ENCODE assay signal across 17 mouse cellular contexts in the genomic region with DNA sequence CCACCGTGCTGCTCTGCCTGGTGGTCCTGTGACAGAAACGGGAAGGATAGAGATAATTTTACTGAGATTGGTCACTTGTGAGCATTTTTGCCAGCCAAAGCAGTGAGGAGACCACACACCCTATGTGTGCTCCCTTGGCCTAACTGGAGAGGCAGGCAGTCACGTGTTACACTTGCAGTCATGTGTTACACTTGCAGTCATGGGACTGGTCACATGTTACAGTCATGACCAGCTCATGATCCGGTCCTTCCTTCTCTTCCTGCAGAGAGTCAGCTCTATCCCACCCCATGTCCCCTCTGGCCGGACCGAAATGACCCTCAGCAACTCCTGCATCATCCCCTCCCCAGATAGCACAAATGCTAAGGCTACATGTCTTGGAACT. TPM values are rescaled to one million over a fixed set of nuclear protein-coding genes. Genes with fewer than 3 reads are reported as not detected.
DNase-seq lines count a peak whose midpoint lies in the region; ATAC-seq and TF ChIP-seq lines count a peak whose summit lies in the region.
"Had no signal": no experiment of that assay in that cellular context is flagged by ENCODE, and none has a peak within 500 bp of the region (broad histone marks: within the 10 kb centered on the region; RNA-seq: fewer than 3 reads in every experiment).

No protein-coding gene starts in this region.

- TF ChIP-seq CTCF in bone marrow, adult 2 months (IDR thresholded peaks at IDR 0.05; ENCODE audit: control insufficient read depth, insufficient read depth, low read length), result no peak
- no peak for TF ChIP-seq CTCF in small intestine, adult 2 months (IDR thresholded peaks at IDR 0.05; ENCODE audit: extremely low read depth, insufficient read length, insufficient replicate concordance, low read depth, low read length)

- intact Hi-C loops in heart, postnatal 14 days (cut with DNase I), result no loop called here

- no peak for DNase-seq in heart, postnatal 14 days
- no peak for DNase-seq in lung, postnatal 14 days
- DNase-seq in adrenal gland, adult (ENCODE audit: inconsistent age in 2 of 2, low spot score in 1 of 2), result no peak
- DNase-seq in right cerebral cortex, adult 2 months (ENCODE audit: low spot score in 2 of 2), result no peak
- DNase-seq: adrenal gland, postnatal 14 days; B cell, adult 2 months; gastrocnemius, postnatal 10 days; heart, postnatal 10 days had no signal

- H3K27me3 ChIP-seq in heart, embryonic 15.5 days, result no peaks in the 10 kb centered on the region; the same call in 1 of the 2 replicates
- no peaks in the 10 kb centered on the region; the same call in 1 of the 2 replicates for H3K27me3 ChIP-seq in lung, embryonic 15.5 days
- no peaks in the 10 kb centered on the region for H3K27me3 ChIP-seq in small intestine, adult 2 months (ENCODE audit: control insufficient read depth, insufficient read depth, low read length)
- H3K27me3 ChIP-seq: neural tube, embryonic 12.5 days had no signal

- TF ChIP-seq POLR2A in bone marrow, adult 2 months (IDR thresholded peaks at IDR 0.05; ENCODE audit: borderline replicate concordance, control insufficient read depth, low read depth, low read length), result no peak
- no peak for TF ChIP-seq POLR2A in small intestine, adult 2 months (IDR thresholded peaks at IDR 0.05; ENCODE audit: low read depth, low read length)

- no peaks in the 10 kb centered on the region for H3K9me3 ChIP-seq in heart, embryonic 15.5 days (replicated peaks)
- H3K9me3 ChIP-seq in lung, embryonic 15.5 days, result no peaks in the 10 kb centered on the region
- H3K9me3 ChIP-seq: forebrain, embryonic 12.5 days; midbrain, embryonic 12.5 days; neural tube, embryonic 12.5 days had no signal

- H3K4me2 ChIP-seq in heart, embryonic 15.5 days, result no peak overlapping the region
- no peak overlapping the region for H3K4me2 ChIP-seq in lung, embryonic 15.5 days
- H3K4me2 ChIP-seq: forebrain, embryonic 12.5 days; midbrain, embryonic 12.5 days; neural tube, embryonic 12.5 days had no signal

- 67% methylated on average over 6 of the region's 6 CpGs for WGBS in heart, embryonic 15.5 days
- 72% methylated on average over 6 of the region's 6 CpGs for WGBS in lung, embryonic 15.5 days
- WGBS in bone marrow, adult 2 months, result 75% methylated on average over 6 of the region's 6 CpGs
- 88% methylated on average over 6 of the region's 6 CpGs for WGBS in small intestine, adult 2 months

- 0 out of 2 replicates have a peak overlapping the region, but pooled peaks have one; percentile 50 for H3K27ac ChIP-seq in heart, embryonic 15.5 days
- H3K27ac ChIP-seq in lung, embryonic 15.5 days, result peak overlapping the region; percentile 84
- H3K27ac ChIP-seq in bone marrow, adult 2 months (ENCODE audit: control insufficient read depth, insufficient read depth, low read depth, low read length, poor library complexity), result peak overlapping the region; percentile 4; the same call in 1 of the 2 replicates
- H3K27ac ChIP-seq in small intestine, adult 2 months (ENCODE audit: insufficient read depth, low read depth, low read length), result peak overlapping the region; percentile 42
- H3K27ac ChIP-seq: forebrain, embryonic 12.5 days; midbrain, embryonic 12.5 days; neural tube, embryonic 12.5 days had no signal

- H3K4me3 ChIP-seq in heart, embryonic 15.5 days, result no peak overlapping the region
- no peak overlapping the region for H3K4me3 ChIP-seq in lung, embryonic 15.5 days
- H3K4me3 ChIP-seq in bone marrow, adult 2 months (replicated peaks; ENCODE audit: control insufficient read depth, low read depth, low read length), result no peak overlapping the region
- H3K4me3 ChIP-seq in small intestine, adult 2 months (ENCODE audit: low read depth, low read length), result no peak overlapping the region
- H3K4me3 ChIP-seq: forebrain, embryonic 12.5 days; midbrain, embryonic 12.5 days; neural tube, embryonic 12.5 days had no signal

- peaks cover 46% of the 10 kb centered on the region for H3K4me1 ChIP-seq in heart, embryonic 15.5 days (replicated peaks)
- peaks cover 45% of the 10 kb centered on the region for H3K4me1 ChIP-seq in lung, embryonic 15.5 days
- peaks cover 11% of the 10 kb centered on the region for H3K4me1 ChIP-seq in bone marrow, adult 2 months (ENCODE audit: control insufficient read depth, insufficient read depth, low read length)
- H3K4me1 ChIP-seq in small intestine, adult 2 months (ENCODE audit: control insufficient read depth, insufficient read depth, insufficient read length, low read length), result peaks cover 38% of the 10 kb centered on the region

- H3K36me3 ChIP-seq in heart, embryonic 15.5 days, result no peaks in the 10 kb centered on the region
- H3K36me3 ChIP-seq in lung, embryonic 15.5 days, result no peaks in the 10 kb centered on the region
- no peaks in the 10 kb centered on the region for H3K36me3 ChIP-seq in small intestine, adult 2 months (ENCODE audit: control insufficient read depth, insufficient read depth, low read length)
- H3K36me3 ChIP-seq: forebrain, embryonic 12.5 days; midbrain, embryonic 12.5 days; neural tube, embryonic 12.5 days had no signal

- ATAC-seq in heart, embryonic 15.5 days (replicated peaks; ENCODE audit: insufficient number of reproducible peaks, insufficient read depth, low FRiP score, low read depth), result no peak
- ATAC-seq in lung, embryonic 15.5 days (ENCODE audit: borderline replicate concordance, extremely low read depth, low FRiP score, low TSS enrichment), result no peak

- H3K9ac ChIP-seq in heart, embryonic 15.5 days, result no peak overlapping the region
- H3K9ac ChIP-seq in lung, embryonic 15.5 days, result peak overlapping the region; percentile 8; the same call in 1 of the 2 replicates
- H3K9ac ChIP-seq: forebrain, embryonic 12.5 days; midbrain, embryonic 12.5 days; neural tube, embryonic 12.5 days had no signal

RNA-seq across cellular contexts. Expression of a gene that starts 7.7 kb away (rescaled TPM):
- polyA plus RNA-seq in heart, embryonic 15.5 days (2015; fragmentation: Nextera tagmentation; extraction: Ambion mirVana), result 5.5 and 6.4 TPM in 2 replicates
- total RNA-seq in heart, postnatal 14 days (2021), result 1 to 10 TPM; 6.3 to 6.8 TPM
- 5.0 and 5.4 TPM in 2 replicates for polyA plus RNA-seq in lung, embryonic 15.5 days (2015; fragmentation: Nextera tagmentation; extraction: Ambion mirVana)
- 2.8 and 3.2 TPM in 2 replicates for polyA plus RNA-seq in bone marrow, adult 2 months (2011; ENCODE audit: insufficient read depth, insufficient read length, low replicate concordance, missing spikeins)
- 25.8 and 27.7 TPM in 2 replicates for polyA plus RNA-seq in small intestine, adult 2 months (2012; rRNA removed)

RNA-seq across cellular contexts. Expression of a gene that starts 20.4 kb away (rescaled TPM):
- polyA plus RNA-seq in heart, embryonic 15.5 days (2015; fragmentation: Nextera tagmentation; extraction: Ambion mirVana), result not detected in 2 replicates
- not detected for total RNA-seq in heart, postnatal 14 days (2021)
- not detected in 2 replicates for polyA plus RNA-seq in lung, embryonic 15.5 days (2015; fragmentation: Nextera tagmentation; extraction: Ambion mirVana)
- not detected in 2 replicates for polyA plus RNA-seq in bone marrow, adult 2 months (2011; ENCODE audit: insufficient read depth, insufficient read length, low replicate concordance, missing spikeins)
- 0.11 TPM in 1 of 2 replicates, not detected in the other for polyA plus RNA-seq in small intestine, adult 2 months (2012; rRNA removed)
- total RNA-seq: adrenal gland, postnatal 14 days; gastrocnemius, postnatal 10 days; heart, postnatal 10 days had no signal
- polyA plus RNA-seq: forebrain, embryonic 12.5 days; intestine, embryonic 14.5 days; limb, embryonic 11.5 days; midbrain, embryonic 12.5 days; neural tube, embryonic 12.5 days had no signal

RNA-seq across cellular contexts. Expression of a gene that starts 31.9 kb away (rescaled TPM):
- polyA plus RNA-seq in heart, embryonic 15.5 days (2015; fragmentation: Nextera tagmentation; extraction: Ambion mirVana), result 202 and 215 TPM in 2 replicates
- 1 to 10 TPM; 3.8 to 9.8 TPM for total RNA-seq in heart, postnatal 14 days (2021)
- polyA plus RNA-seq in lung, embryonic 15.5 days (2015; fragmentation: Nextera tagmentation; extraction: Ambion mirVana), result 352 and 368 TPM in 2 replicates
- polyA plus RNA-seq in bone marrow, adult 2 months (2011; ENCODE audit: insufficient read depth, insufficient read length, low replicate concordance, missing spikeins), result 390 and 403 TPM in 2 replicates
- 4.3 and 9.5 TPM in 2 replicates for polyA plus RNA-seq in small intestine, adult 2 months (2012; rRNA removed)

RNA-seq across cellular contexts. Expression of a gene that starts 55.1 kb away (rescaled TPM):
- polyA plus RNA-seq in heart, embryonic 15.5 days (2015; fragmentation: Nextera tagmentation; extraction: Ambion mirVana), result 92.9 and 102 TPM in 2 replicates
- 1 to 10 TPM; 5.6 to 9.7 TPM for total RNA-seq in heart, postnatal 14 days (2021)
- polyA plus RNA-seq in lung, embryonic 15.5 days (2015; fragmentation: Nextera tagmentation; extraction: Ambion mirVana), result 145 and 147 TPM in 2 replicates
- 145 and 156 TPM in 2 replicates for polyA plus RNA-seq in bone marrow, adult 2 months (2011; ENCODE audit: insufficient read depth, insufficient read length, low replicate concordance, missing spikeins)
- 22.8 and 52.2 TPM in 2 replicates for polyA plus RNA-seq in small intestine, adult 2 months (2012; rRNA removed)

RNA-seq across cellular contexts. Expression of a gene that starts 55.2 kb away (rescaled TPM):
- 15.1 and 16.6 TPM in 2 replicates for polyA plus RNA-seq in heart, embryonic 15.5 days (2015; fragmentation: Nextera tagmentation; extraction: Ambion mirVana)
- total RNA-seq in heart, postnatal 14 days (2021), result 1 to 10 TPM; 4.2 to 6.6 TPM
- polyA plus RNA-seq in lung, embryonic 15.5 days (2015; fragmentation: Nextera tagmentation; extraction: Ambion mirVana), result 3.8 and 5.3 TPM in 2 replicates
- 16.9 and 21.8 TPM in 2 replicates for polyA plus RNA-seq in bone marrow, adult 2 months (2011; ENCODE audit: insufficient read depth, insufficient read length, low replicate concordance, missing spikeins)
- polyA plus RNA-seq in small intestine, adult 2 months (2012; rRNA removed), result 4.3 and 11.1 TPM in 2 replicates

Comparison
In these comparisons a context has a peak if more than half of its experiments do, and no peak if none do; other contexts are left out.
1. H3K27ac ChIP-seq: peak in every context shown above with its lines; median percentile 84 in lung, embryonic 15.5 days; 50 in heart, embryonic 15.5 days; 42 in small intestine, adult 2 months; 4 in bone marrow, adult 2 months.
2. RNA of a gene that starts 31.9 kb away (polyA plus RNA-seq): 390 to 403 TPM in bone marrow, adult 2 months, 352 to 368 TPM in lung, embryonic 15.5 days and 202 to 215 TPM in heart, embryonic 15.5 days; 4.3 to 9.5 TPM in small intestine, adult 2 months; every median in the first group is over 10 times any median in the second.